Mouse (Mus musculus): ENCODE data around the gene Dph5. TPM values are rescaled to one million over a fixed set of nuclear protein-coding genes. Genes with fewer than 3 reads are reported as not detected.
"Not testable (repeated sequence)": the region's sequence is repeated elsewhere in the genome, so short reads cannot be mapped to it uniquely, and the experiment has no call there.

The Dph5 gene
- polyA plus RNA-seq, 1 experiment, result 14.1 TPM

DNA sequence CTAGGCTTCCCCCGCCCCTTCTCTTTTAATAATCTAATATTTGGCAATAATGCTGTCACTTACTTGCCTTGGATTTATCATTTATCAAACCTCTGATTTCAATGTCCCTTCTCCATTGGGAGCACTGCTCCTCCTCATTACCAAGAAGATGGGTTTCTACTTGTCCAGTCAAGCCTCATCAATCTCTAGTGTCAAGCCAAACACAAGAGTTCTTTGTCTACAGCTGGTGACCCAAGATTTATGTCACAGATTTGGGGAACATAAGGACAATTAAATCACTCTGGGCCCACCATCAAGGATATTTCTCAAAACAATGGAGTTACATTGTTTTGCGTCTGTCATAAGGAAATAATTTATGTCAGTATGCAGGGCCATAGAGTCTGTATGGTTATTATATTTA is 5.5 kb downstream of the Dph5 start:
- Histone ChIP-seq H3K79me3 (ENCODE audit: low read depth) (peaks cover 21% of the 10 kb centered on the region), H3ac (ENCODE audit: control insufficient read depth, insufficient read length, low read depth) (no peak overlapping the region), H3K79me2 (ENCODE audit: control insufficient read depth, insufficient read depth) (peaks cover 37% of the 10 kb centered on the region), H3K27me3 (ENCODE audit: control insufficient read depth, insufficient read depth, insufficient read length) (no peaks in the 10 kb centered on the region), H3K36me3 (ENCODE audit: control insufficient read depth, insufficient read depth) (peaks cover 56% of the 10 kb centered on the region), H3K4me3 (ENCODE audit: insufficient read depth, poor library complexity, severe bottlenecking) (no peak overlapping the region)
- TF ChIP-seq MYOG (IDR thresholded peaks at IDR 0.05; ENCODE audit: control insufficient read depth, extremely low read depth, insufficient read length) (no peak), CEBPB (IDR thresholded peaks at IDR 0.05; ENCODE audit: low read depth) (no peak), CTCF (IDR thresholded peaks at IDR 0.05; ENCODE audit: control insufficient read depth, insufficient read depth, insufficient read length) (no peak), MYOD1 (IDR thresholded peaks at IDR 0.05; ENCODE audit: control insufficient read depth, insufficient read length, low read depth) (no peak), USF1 (IDR thresholded peaks at IDR 0.05; ENCODE audit: low read depth) (no peak), FOSL1 (IDR thresholded peaks at IDR 0.05; ENCODE audit: insufficient read depth, low read length, poor library complexity, severe bottlenecking) (no peak), MAX (IDR thresholded peaks at IDR 0.05) (no peak)

DNA sequence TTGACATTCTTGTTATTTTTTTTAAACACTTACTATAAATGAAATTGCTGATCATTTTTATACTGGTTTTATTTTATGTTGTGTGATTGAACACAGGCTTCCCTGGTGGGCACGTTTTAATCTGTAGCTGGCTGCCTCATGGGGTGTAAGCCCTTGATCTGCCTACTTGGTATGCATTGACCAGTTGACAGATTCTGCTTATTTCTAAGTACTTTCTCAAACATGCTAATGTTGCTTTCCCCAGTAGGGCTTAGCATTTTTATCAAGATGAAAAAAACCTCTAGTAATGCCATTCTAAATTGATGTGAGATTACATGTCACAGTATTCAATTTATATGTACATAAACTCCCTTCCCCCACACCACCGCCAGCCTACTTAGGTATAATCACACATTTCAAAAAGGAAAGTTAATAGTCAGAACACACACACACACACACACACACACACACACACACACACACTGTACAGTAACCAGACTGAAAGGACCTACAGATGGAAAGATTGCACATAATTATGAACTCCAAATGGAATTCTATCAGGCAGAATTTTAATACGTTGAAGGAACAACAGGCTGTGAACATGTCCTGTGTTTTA is 10.8 kb downstream of the Dph5 start:
- Histone ChIP-seq H3K4me3 (ENCODE audit: insufficient read depth, poor library complexity, severe bottlenecking) (no peak overlapping the region), H3ac (ENCODE audit: control insufficient read depth, insufficient read length, low read depth) (no peak overlapping the region), H3K79me3 (ENCODE audit: low read depth) (no peaks in the 10 kb centered on the region), H3K36me3 (ENCODE audit: control insufficient read depth, insufficient read depth) (peaks cover 57% of the 10 kb centered on the region), H3K79me2 (ENCODE audit: control insufficient read depth, insufficient read depth) (no peaks in the 10 kb centered on the region), H3K27me3 (ENCODE audit: control insufficient read depth, insufficient read depth, insufficient read length) (no peaks in the 10 kb centered on the region)
- no peak for TF ChIP-seq CEBPB (IDR thresholded peaks at IDR 0.05; ENCODE audit: low read depth)
- TF ChIP-seq MAX (IDR thresholded peaks at IDR 0.05), result no peak
- TF ChIP-seq MYOD1 (IDR thresholded peaks at IDR 0.05; ENCODE audit: control insufficient read depth, insufficient read length, low read depth), result no peak
- no peak for TF ChIP-seq FOSL1 (IDR thresholded peaks at IDR 0.05; ENCODE audit: insufficient read depth, low read length, poor library complexity, severe bottlenecking)
- no peak for TF ChIP-seq USF1 (IDR thresholded peaks at IDR 0.05; ENCODE audit: low read depth)
- no peak for TF ChIP-seq CTCF (IDR thresholded peaks at IDR 0.05; ENCODE audit: control insufficient read depth, insufficient read depth, insufficient read length)
- TF ChIP-seq MYOG (IDR thresholded peaks at IDR 0.05; ENCODE audit: control insufficient read depth, extremely low read depth, insufficient read length), result no peak

DNA sequence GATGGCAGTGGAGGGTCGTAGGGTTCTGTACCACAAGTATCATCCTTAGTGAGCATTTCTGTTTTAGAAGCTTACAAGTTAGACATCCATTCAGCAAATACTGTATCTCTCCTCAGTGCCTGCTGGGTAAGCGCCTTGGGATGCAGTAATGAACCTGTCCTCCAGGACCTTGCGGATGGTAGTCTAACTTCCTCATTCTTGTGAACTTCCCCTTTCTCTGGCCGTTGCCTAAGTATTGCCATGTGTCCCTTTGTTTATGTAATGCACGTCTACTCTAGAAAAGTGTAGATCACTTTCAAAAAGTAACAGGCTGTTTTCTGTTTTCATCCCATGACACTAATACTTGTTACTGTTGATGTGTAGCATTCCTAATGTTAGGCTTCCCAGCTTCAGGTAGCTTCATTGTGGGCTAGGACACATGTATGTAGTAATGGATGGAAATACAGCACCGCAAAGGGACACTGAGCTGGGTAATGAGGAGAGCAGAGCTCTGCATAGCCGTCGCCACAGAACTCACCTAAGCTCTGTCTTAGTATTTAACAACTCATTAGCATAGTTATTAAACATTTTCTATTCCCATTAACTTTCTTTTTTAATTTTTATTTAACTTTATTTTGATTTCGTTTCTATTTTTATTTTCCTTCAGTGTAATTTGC is 14.8 kb downstream of the Dph5 start:
- Histone ChIP-seq H3K79me2 (ENCODE audit: control insufficient read depth, insufficient read depth) (no peaks in the 10 kb centered on the region), H3K27me3 (ENCODE audit: control insufficient read depth, insufficient read depth, insufficient read length) (no peaks in the 10 kb centered on the region), H3K4me3 (ENCODE audit: insufficient read depth, poor library complexity, severe bottlenecking) (no peak overlapping the region), H3K36me3 (ENCODE audit: control insufficient read depth, insufficient read depth) (peaks cover 45% of the 10 kb centered on the region), H3K79me3 (ENCODE audit: low read depth) (no peaks in the 10 kb centered on the region), H3ac (ENCODE audit: control insufficient read depth, insufficient read length, low read depth) (no peak overlapping the region)
- no peak for TF ChIP-seq CEBPB (IDR thresholded peaks at IDR 0.05; ENCODE audit: low read depth)
- no peak for TF ChIP-seq USF1 (IDR thresholded peaks at IDR 0.05; ENCODE audit: low read depth)
- TF ChIP-seq CTCF (IDR thresholded peaks at IDR 0.05; ENCODE audit: control insufficient read depth, insufficient read depth, insufficient read length), result no peak
- TF ChIP-seq MYOD1 (IDR thresholded peaks at IDR 0.05; ENCODE audit: control insufficient read depth, insufficient read length, low read depth), result no peak
- TF ChIP-seq MAX (IDR thresholded peaks at IDR 0.05), result no peak
- TF ChIP-seq FOSL1 (IDR thresholded peaks at IDR 0.05; ENCODE audit: insufficient read depth, low read length, poor library complexity, severe bottlenecking), result no peak
- TF ChIP-seq MYOG (IDR thresholded peaks at IDR 0.05; ENCODE audit: control insufficient read depth, extremely low read depth, insufficient read length), result no peak

DNA sequence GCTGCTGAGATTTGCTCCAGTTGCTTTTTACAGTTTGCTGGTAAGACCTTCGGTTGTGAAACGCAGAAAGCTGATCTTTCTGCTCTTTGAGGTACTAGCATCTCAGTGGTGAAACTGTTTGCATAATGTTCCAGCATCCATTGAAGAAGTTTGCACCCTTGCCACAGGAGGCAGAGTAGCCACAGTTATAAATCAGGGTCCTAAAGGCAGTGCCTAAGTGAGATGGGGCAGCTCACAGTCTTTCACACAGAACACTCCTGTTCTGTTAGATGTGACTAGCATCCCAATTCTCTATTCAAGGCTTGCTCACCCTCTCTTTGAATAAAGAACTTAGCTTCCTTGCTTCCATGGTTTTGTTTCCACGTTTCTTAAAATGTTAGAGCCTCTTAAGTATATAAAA is 17.4 kb downstream of the Dph5 start:
- Histone ChIP-seq H3K79me3 (ENCODE audit: low read depth) (no peaks in the 10 kb centered on the region), H3K4me3 (ENCODE audit: insufficient read depth, poor library complexity, severe bottlenecking) (no peak overlapping the region)
- TF ChIP-seq MYOD1 (IDR thresholded peaks at IDR 0.05; ENCODE audit: control insufficient read depth, insufficient read length, low read depth) (no peak), CTCF (IDR thresholded peaks at IDR 0.05; ENCODE audit: control insufficient read depth, insufficient read depth, insufficient read length) (no peak), CEBPB (IDR thresholded peaks at IDR 0.05; ENCODE audit: low read depth) (no peak), MYOG (IDR thresholded peaks at IDR 0.05; ENCODE audit: control insufficient read depth, extremely low read depth, insufficient read length) (no peak), MAX (IDR thresholded peaks at IDR 0.05) (no peak), FOSL1 (IDR thresholded peaks at IDR 0.05; ENCODE audit: insufficient read depth, low read length, poor library complexity, severe bottlenecking) (no peak), USF1 (IDR thresholded peaks at IDR 0.05; ENCODE audit: low read depth) (no peak)

DNA sequence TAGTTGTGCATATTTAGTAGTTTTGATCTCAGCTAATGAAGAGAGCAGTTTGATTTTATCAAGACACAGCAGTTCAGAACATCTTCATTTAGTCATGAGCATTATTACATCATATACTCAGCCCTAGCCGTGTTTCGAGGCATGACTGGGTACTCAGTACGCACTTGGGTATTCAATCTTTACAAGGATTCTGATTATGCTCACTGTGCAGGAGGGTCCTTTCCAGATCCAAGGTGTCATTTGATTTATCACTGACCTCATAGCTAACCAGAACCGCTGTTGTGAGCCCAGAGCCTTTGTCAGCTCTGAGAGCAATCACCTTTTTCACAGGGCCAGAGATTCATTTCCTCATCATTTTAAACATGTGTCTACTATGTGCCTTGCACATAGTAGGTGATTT is 17.9 kb downstream of the Dph5 start:
- no peak for TF ChIP-seq MYOD1 (IDR thresholded peaks at IDR 0.05; ENCODE audit: control insufficient read depth, insufficient read length, low read depth)
- TF ChIP-seq CTCF (IDR thresholded peaks at IDR 0.05; ENCODE audit: control insufficient read depth, insufficient read depth, insufficient read length), result no peak
- no peak for TF ChIP-seq FOSL1 (IDR thresholded peaks at IDR 0.05; ENCODE audit: insufficient read depth, low read length, poor library complexity, severe bottlenecking)
- no peak for TF ChIP-seq MYOG (IDR thresholded peaks at IDR 0.05; ENCODE audit: control insufficient read depth, extremely low read depth, insufficient read length)
- TF ChIP-seq CEBPB (IDR thresholded peaks at IDR 0.05; ENCODE audit: low read depth), result no peak
- TF ChIP-seq USF1 (IDR thresholded peaks at IDR 0.05; ENCODE audit: low read depth), result no peak
- TF ChIP-seq MAX (IDR thresholded peaks at IDR 0.05), result no peak
- H3K36me3 ChIP-seq (ENCODE audit: control insufficient read depth, insufficient read depth), result peaks cover 45% of the 10 kb centered on the region
- no peaks in the 10 kb centered on the region for H3K27me3 ChIP-seq (ENCODE audit: control insufficient read depth, insufficient read depth, insufficient read length)
- no peak overlapping the region for H3ac ChIP-seq (ENCODE audit: control insufficient read depth, insufficient read length, low read depth)
- no peaks in the 10 kb centered on the region for H3K79me3 ChIP-seq (ENCODE audit: low read depth)
- no peak overlapping the region for H3K4me3 ChIP-seq (ENCODE audit: insufficient read depth, poor library complexity, severe bottlenecking)
- H3K79me2 ChIP-seq (ENCODE audit: control insufficient read depth, insufficient read depth), result no peaks in the 10 kb centered on the region

More for the DNA sequence above, 17.4 kb downstream of the Dph5 start:
- Histone ChIP-seq H3ac (ENCODE audit: control insufficient read depth, insufficient read length, low read depth) (no peak overlapping the region), H3K79me2 (ENCODE audit: control insufficient read depth, insufficient read depth) (no peaks in the 10 kb centered on the region), H3K36me3 (ENCODE audit: control insufficient read depth, insufficient read depth) (peaks cover 46% of the 10 kb centered on the region), H3K27me3 (ENCODE audit: control insufficient read depth, insufficient read depth, insufficient read length) (no peaks in the 10 kb centered on the region)

DNA sequence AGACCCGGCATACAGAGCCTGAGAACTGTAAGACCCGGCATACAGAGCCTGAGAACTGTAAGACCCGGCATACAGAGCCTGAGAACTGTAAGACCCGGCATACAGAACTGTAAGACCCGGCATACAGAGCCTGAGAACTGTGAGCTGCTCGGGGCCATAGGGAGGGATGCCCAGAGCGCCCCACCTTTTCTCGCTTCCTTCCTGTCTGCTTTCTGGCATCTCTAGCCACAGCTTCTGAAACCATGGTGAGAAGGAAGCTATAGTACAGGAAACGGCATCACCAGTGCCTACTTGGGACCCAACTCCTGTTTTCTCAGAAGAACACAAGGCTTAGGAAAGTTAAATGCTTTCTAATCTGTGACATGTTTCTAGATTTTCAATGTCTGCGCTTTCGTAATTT is 19.8 kb downstream of the Dph5 start:
- H3ac ChIP-seq (ENCODE audit: control insufficient read depth, insufficient read length, low read depth); H3K4me3 ChIP-seq (ENCODE audit: insufficient read depth, poor library complexity, severe bottlenecking); H3K27me3 ChIP-seq (ENCODE audit: control insufficient read depth, insufficient read depth, insufficient read length); H3K79me3 ChIP-seq (ENCODE audit: low read depth); H3K79me2 ChIP-seq (ENCODE audit: control insufficient read depth, insufficient read depth): not testable (repeated sequence)
- peaks cover 28% of the 10 kb centered on the region for H3K36me3 ChIP-seq (ENCODE audit: control insufficient read depth, insufficient read depth)

Measured in C2C12 (cell line).